Mouse (Mus musculus): ENCODE data around the gene Rora. TPM values are rescaled to one million over a fixed set of nuclear protein-coding genes. Genes with fewer than 3 reads are reported as not detected.

The Rora gene
- polyA plus RNA-seq, 1 experiment from 2014 or later, result 4.4 TPM

- WGBS, result 82% methylated on average over 5 of the region's 5 CpGs
- Histone ChIP-seq H3K9me3 (ENCODE audit: control insufficient read depth, low read length) (no peaks in the 10 kb centered on the region), H3K36me3 (ENCODE audit: control insufficient read depth, insufficient read depth, low read length) (no peaks in the 10 kb centered on the region), H3K4me3 (ENCODE audit: low read depth, low read length) (no peak overlapping the region), H3K4me1 (replicated peaks; ENCODE audit: control insufficient read depth, insufficient read depth, low read length) (no peaks in the 10 kb centered on the region), H3K27ac (ENCODE audit: low read depth) (no peak overlapping the region), H3K9ac (ENCODE audit: low read length) (no peak overlapping the region), H3K27me3 (replicated peaks; ENCODE audit: control insufficient read depth, insufficient read depth, low read length) (no peaks in the 10 kb centered on the region), H3K4me2 (ENCODE audit: low read length) (no peak overlapping the region)
- DNase-seq (ENCODE audit: low spot score), result no peak
- no peak for ATAC-seq (replicated peaks; ENCODE audit: low FRiP score, low TSS enrichment, low read depth)
Observed at GRCm38 (mm10) chr9:68823292-68823691, 169.7 kb downstream of the Rora start.

GRCm38 (mm10) chr9:68825107-68825506, 171.5 kb downstream of the Rora start:
- no peak overlapping the region for H3K4me2 ChIP-seq (ENCODE audit: low read length)
- H3K9me3 ChIP-seq (ENCODE audit: control insufficient read depth, low read length), result no peaks in the 10 kb centered on the region
- no peak overlapping the region for H3K4me3 ChIP-seq (ENCODE audit: low read depth, low read length)
- ATAC-seq (replicated peaks; ENCODE audit: low FRiP score, low TSS enrichment, low read depth) (no peak), DNase-seq (ENCODE audit: low spot score) (no peak)
- no peak overlapping the region for H3K9ac ChIP-seq (ENCODE audit: low read length)
- no peak overlapping the region for H3K27ac ChIP-seq (ENCODE audit: low read depth)
- no peaks in the 10 kb centered on the region for H3K27me3 ChIP-seq (replicated peaks; ENCODE audit: control insufficient read depth, insufficient read depth, low read length)
- no peaks in the 10 kb centered on the region for H3K4me1 ChIP-seq (replicated peaks; ENCODE audit: control insufficient read depth, insufficient read depth, low read length)
- no peaks in the 10 kb centered on the region for H3K36me3 ChIP-seq (ENCODE audit: control insufficient read depth, insufficient read depth, low read length)
- WGBS, result 47% methylated on average over 4 of the region's 4 CpGs

- no peak overlapping the region for H3K4me2 ChIP-seq (ENCODE audit: low read length)
- H3K4me3 ChIP-seq (ENCODE audit: low read depth, low read length), result no peak overlapping the region
- 63% methylated on average over 3 of the region's 3 CpGs for WGBS
- DNase-seq (ENCODE audit: low spot score) (no peak), ATAC-seq (replicated peaks; ENCODE audit: low FRiP score, low TSS enrichment, low read depth) (no peak)
- no peak overlapping the region for H3K27ac ChIP-seq (ENCODE audit: low read depth)
- no peaks in the 10 kb centered on the region for H3K9me3 ChIP-seq (ENCODE audit: control insufficient read depth, low read length)
- no peak overlapping the region for H3K9ac ChIP-seq (ENCODE audit: low read length)
- no peaks in the 10 kb centered on the region for H3K27me3 ChIP-seq (replicated peaks; ENCODE audit: control insufficient read depth, insufficient read depth, low read length)
- no peaks in the 10 kb centered on the region for H3K36me3 ChIP-seq (ENCODE audit: control insufficient read depth, insufficient read depth, low read length)
- no peaks in the 10 kb centered on the region for H3K4me1 ChIP-seq (replicated peaks; ENCODE audit: control insufficient read depth, insufficient read depth, low read length)
Observed at GRCm38 (mm10) chr9:68825841-68826240, 172.3 kb downstream of the Rora start.

GRCm38 (mm10) chr9:68827441-68827840, 173.9 kb downstream of the Rora start:
- no peaks in the 10 kb centered on the region for H3K27me3 ChIP-seq (replicated peaks; ENCODE audit: control insufficient read depth, insufficient read depth, low read length)
- H3K9ac ChIP-seq (ENCODE audit: low read length), result no peak overlapping the region
- no peaks in the 10 kb centered on the region for H3K9me3 ChIP-seq (ENCODE audit: control insufficient read depth, low read length)
- no peak overlapping the region for H3K4me3 ChIP-seq (ENCODE audit: low read depth, low read length)
- no peak for DNase-seq (ENCODE audit: low spot score)
- no peaks in the 10 kb centered on the region for H3K4me1 ChIP-seq (replicated peaks; ENCODE audit: control insufficient read depth, insufficient read depth, low read length)
- WGBS, result 63% methylated on average over 3 of the region's 3 CpGs
- no peak overlapping the region for H3K4me2 ChIP-seq (ENCODE audit: low read length)
- H3K27ac ChIP-seq (ENCODE audit: low read depth), result no peak overlapping the region
- no peak for ATAC-seq (replicated peaks; ENCODE audit: low FRiP score, low TSS enrichment, low read depth)
- H3K36me3 ChIP-seq (ENCODE audit: control insufficient read depth, insufficient read depth, low read length), result no peaks in the 10 kb centered on the region

GRCm38 (mm10) chr9:68829903-68830302, 176.3 kb downstream of the Rora start:
- Histone ChIP-seq H3K4me1 (replicated peaks; ENCODE audit: control insufficient read depth, insufficient read depth, low read length) (no peaks in the 10 kb centered on the region), H3K4me3 (ENCODE audit: low read depth, low read length) (no peak overlapping the region), H3K9ac (ENCODE audit: low read length) (no peak overlapping the region), H3K27me3 (replicated peaks; ENCODE audit: control insufficient read depth, insufficient read depth, low read length) (no peaks in the 10 kb centered on the region), H3K4me2 (ENCODE audit: low read length) (no peak overlapping the region), H3K9me3 (ENCODE audit: control insufficient read depth, low read length) (no peaks in the 10 kb centered on the region), H3K27ac (ENCODE audit: low read depth) (no peak overlapping the region), H3K36me3 (ENCODE audit: control insufficient read depth, insufficient read depth, low read length) (no peaks in the 10 kb centered on the region)
- DNase-seq (ENCODE audit: low spot score) (no peak), ATAC-seq (replicated peaks; ENCODE audit: low FRiP score, low TSS enrichment, low read depth) (no peak)
- WGBS, result 75% methylated on average over 4 of the region's 4 CpGs

GRCm38 (mm10) chr9:68833323-68833722, 179.7 kb downstream of the Rora start:
- H3K4me3 ChIP-seq (ENCODE audit: low read depth, low read length), result no peak overlapping the region
- no peaks in the 10 kb centered on the region for H3K27me3 ChIP-seq (replicated peaks; ENCODE audit: control insufficient read depth, insufficient read depth, low read length)
- no peak overlapping the region for H3K4me2 ChIP-seq (ENCODE audit: low read length)
- no peaks in the 10 kb centered on the region for H3K36me3 ChIP-seq (ENCODE audit: control insufficient read depth, insufficient read depth, low read length)
- DNase-seq (ENCODE audit: low spot score), result no peak
- no peaks in the 10 kb centered on the region for H3K4me1 ChIP-seq (replicated peaks; ENCODE audit: control insufficient read depth, insufficient read depth, low read length)
- H3K9me3 ChIP-seq (ENCODE audit: control insufficient read depth, low read length), result no peaks in the 10 kb centered on the region
- H3K27ac ChIP-seq (ENCODE audit: low read depth), result no peak overlapping the region
- whole genome bisulfite sequencing, result 81% methylated on average over 6 of the region's 6 CpGs
- no peak overlapping the region for H3K9ac ChIP-seq (ENCODE audit: low read length)
- no peak for ATAC-seq (replicated peaks; ENCODE audit: low FRiP score, low TSS enrichment, low read depth)

- WGBS, result 56% methylated on average over 7 of the region's 7 CpGs
- H3K27ac ChIP-seq (ENCODE audit: low read depth), result no peak overlapping the region
- H3K9ac ChIP-seq (ENCODE audit: low read length), result no peak overlapping the region
- no peaks in the 10 kb centered on the region for H3K4me1 ChIP-seq (replicated peaks; ENCODE audit: control insufficient read depth, insufficient read depth, low read length)
- no peaks in the 10 kb centered on the region for H3K36me3 ChIP-seq (ENCODE audit: control insufficient read depth, insufficient read depth, low read length)
- no peaks in the 10 kb centered on the region for H3K9me3 ChIP-seq (ENCODE audit: control insufficient read depth, low read length)
- no peak for DNase-seq (ENCODE audit: low spot score)
- H3K4me3 ChIP-seq (ENCODE audit: low read depth, low read length), result no peak overlapping the region
- no peak for ATAC-seq (replicated peaks; ENCODE audit: low FRiP score, low TSS enrichment, low read depth)
- H3K27me3 ChIP-seq (replicated peaks; ENCODE audit: control insufficient read depth, insufficient read depth, low read length), result no peaks in the 10 kb centered on the region
- no peak overlapping the region for H3K4me2 ChIP-seq (ENCODE audit: low read length)
Observed at GRCm38 (mm10) chr9:68835037-68835649, 181.6 kb downstream of the Rora start.

GRCm38 (mm10) chr9:68842134-68842892, 188.7 kb downstream of the Rora start:
- 80% methylated on average over 16 of the region's 16 CpGs for WGBS
- Histone ChIP-seq H3K27ac (ENCODE audit: low read depth) (no peak overlapping the region), H3K4me1 (replicated peaks; ENCODE audit: control insufficient read depth, insufficient read depth, low read length) (no peaks in the 10 kb centered on the region), H3K27me3 (replicated peaks; ENCODE audit: control insufficient read depth, insufficient read depth, low read length) (no peaks in the 10 kb centered on the region), H3K4me2 (ENCODE audit: low read length) (no peak overlapping the region), H3K4me3 (ENCODE audit: low read depth, low read length) (no peak overlapping the region), H3K36me3 (ENCODE audit: control insufficient read depth, insufficient read depth, low read length) (no peaks in the 10 kb centered on the region), H3K9me3 (ENCODE audit: control insufficient read depth, low read length) (no peaks in the 10 kb centered on the region), H3K9ac (ENCODE audit: low read length) (no peak overlapping the region)
- ATAC-seq (replicated peaks; ENCODE audit: low FRiP score, low TSS enrichment, low read depth) (no peak), DNase-seq (ENCODE audit: low spot score) (no peak)

- Histone ChIP-seq H3K36me3 (ENCODE audit: control insufficient read depth, insufficient read depth, low read length) (no peaks in the 10 kb centered on the region), H3K4me3 (ENCODE audit: low read depth, low read length) (no peak overlapping the region), H3K9me3 (ENCODE audit: control insufficient read depth, low read length) (no peaks in the 10 kb centered on the region), H3K9ac (ENCODE audit: low read length) (no peak overlapping the region), H3K27ac (ENCODE audit: low read depth) (no peak overlapping the region), H3K4me1 (replicated peaks; ENCODE audit: control insufficient read depth, insufficient read depth, low read length) (no peaks in the 10 kb centered on the region), H3K27me3 (replicated peaks; ENCODE audit: control insufficient read depth, insufficient read depth, low read length) (no peaks in the 10 kb centered on the region), H3K4me2 (ENCODE audit: low read length) (no peak overlapping the region)
- WGBS, result 75% methylated on average over 2 of the region's 2 CpGs
- ATAC-seq (replicated peaks; ENCODE audit: low FRiP score, low TSS enrichment, low read depth) (no peak), DNase-seq (ENCODE audit: low spot score) (no peak)
Observed at GRCm38 (mm10) chr9:68845556-68845955, 192.0 kb downstream of the Rora start.

Measured in intestine, embryonic 14.5 days (tissue).